Mouse (Mus musculus) fat pad, adult 2 months (tissue): ENCODE data around the gene Gm20388.
A peak's percentile ranks its signal among the peaks of the same experiment; 100 is the strongest.

Experiments used
- DNase-seq: peaks from one replicate; pipeline ENCODE4 v3.0.0-alpha.2; 2011; ENCODE audit warnings: low read depth, low spot score; ENCODE audit errors: extremely low read depth

The Gm20388 gene

DNA sequence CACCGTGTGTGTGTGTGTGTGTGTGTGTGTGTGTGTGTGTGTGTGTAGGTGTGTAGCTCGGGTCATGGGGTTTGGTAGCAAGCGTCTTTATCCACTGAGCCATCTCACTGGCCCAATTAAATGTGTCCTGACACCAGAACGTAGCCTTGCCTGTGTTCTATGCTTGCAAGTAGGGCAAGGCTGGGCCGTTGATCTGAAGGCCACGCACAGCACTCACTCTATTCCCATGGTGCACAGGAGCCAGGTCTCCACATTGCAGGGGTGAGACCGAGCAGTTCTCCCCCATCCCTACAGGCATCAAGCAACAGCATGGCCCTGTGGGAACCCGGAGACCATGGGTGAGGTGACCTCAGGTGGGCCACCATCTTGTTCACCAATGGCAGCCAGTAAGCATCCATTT, 511.6 kb downstream of the Gm20388 start:
- DNase-seq, result no peak

DNA sequence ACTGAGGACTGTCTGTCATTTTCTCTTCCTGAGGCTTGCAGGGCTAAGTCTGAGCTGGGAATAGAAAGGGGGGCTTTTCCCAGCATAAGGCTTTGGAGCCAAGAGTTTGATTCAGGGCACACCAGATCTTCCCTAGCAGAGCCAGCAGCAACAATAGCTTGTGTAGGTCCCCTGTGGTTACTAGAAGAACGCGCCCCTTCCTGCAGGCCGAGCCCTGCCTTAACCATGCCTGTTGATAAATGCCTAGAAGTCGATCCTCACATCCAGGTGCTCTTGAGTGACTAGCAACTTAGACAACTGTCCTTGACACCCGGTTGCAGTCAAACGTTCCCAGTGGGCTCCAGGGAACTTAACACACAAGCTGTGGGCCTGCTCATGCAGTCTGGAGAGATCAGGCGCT, 512.9 kb downstream of the Gm20388 start:
- DNase-seq, result no peak

DNA sequence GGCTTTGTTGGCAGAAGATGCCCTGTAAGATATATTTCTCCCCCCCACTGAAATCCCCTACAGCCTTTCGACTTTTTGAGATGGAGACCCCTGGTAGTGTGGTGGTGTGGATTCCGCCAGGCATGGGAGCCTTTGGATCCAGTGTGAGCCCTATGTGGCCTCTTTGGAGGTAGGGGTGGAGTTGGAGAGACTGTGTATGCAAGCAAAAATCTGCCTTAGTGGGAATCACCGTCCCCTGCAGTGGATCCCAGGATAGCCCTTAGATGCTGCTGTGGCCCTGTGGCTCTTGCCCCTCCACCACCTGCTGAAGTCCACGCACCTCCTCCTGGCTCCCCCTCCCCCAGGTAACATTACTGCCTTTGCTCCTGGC, 514.2 kb downstream of the Gm20388 start:
- DNase-seq, result no peak

DNA sequence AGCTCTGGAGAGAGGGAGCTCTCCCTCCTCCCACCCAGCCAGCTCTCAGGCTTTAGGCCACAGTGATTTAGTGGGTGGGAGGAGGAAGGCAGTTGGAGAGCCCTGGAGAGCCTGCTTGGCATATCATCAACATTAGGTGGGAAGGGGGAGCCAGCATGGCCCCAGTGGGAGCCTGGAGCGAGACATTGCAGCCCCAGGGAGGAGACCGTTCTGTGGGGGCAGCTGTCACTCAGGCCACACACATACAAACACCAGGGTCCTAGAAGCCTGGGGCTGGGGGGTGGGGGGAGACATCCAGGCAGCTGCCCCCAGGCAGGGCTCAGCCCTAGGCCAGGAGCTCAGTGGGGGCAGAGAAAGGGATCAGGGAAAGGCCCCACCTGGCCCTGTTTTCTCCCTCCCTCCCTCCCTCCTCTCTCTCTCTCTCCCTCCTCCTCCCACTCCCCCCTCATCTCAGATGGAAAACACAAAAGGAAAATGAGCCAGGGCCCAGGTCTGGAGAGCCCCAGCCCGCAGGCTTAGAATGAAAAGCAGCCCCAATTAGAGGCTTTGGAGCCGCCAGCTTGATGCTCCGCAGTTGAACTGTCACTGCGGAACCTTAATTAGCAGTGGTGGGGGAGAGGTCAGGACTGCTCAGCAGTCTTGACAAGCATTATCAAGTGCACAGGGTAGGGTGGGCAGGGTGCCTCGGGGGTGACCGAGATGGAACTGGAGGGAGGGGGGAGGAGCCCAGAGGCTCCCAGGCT, 514.7 kb downstream of the Gm20388 start:
- no peak for DNase-seq

DNA sequence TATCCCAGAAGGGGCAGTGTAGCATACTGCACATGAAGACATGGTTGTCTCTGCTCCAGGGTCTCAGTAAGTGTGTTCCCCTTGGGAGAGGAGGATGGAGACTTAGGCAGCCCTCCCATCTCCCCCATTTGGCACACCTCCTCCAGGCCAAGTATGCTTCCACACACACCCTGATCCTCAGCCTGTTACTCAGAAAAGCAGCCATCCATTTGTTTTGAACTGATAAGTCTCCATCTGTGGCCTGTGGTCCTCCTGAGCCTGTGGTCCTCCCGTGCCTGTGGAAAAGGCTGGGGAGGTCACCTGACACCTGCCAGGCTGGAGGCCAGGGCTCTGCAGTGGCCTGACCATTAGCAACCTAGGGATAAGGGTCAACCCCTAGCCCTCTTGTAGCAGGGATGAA, 515.5 kb downstream of the Gm20388 start:
- DNase-seq, result no peak

DNA sequence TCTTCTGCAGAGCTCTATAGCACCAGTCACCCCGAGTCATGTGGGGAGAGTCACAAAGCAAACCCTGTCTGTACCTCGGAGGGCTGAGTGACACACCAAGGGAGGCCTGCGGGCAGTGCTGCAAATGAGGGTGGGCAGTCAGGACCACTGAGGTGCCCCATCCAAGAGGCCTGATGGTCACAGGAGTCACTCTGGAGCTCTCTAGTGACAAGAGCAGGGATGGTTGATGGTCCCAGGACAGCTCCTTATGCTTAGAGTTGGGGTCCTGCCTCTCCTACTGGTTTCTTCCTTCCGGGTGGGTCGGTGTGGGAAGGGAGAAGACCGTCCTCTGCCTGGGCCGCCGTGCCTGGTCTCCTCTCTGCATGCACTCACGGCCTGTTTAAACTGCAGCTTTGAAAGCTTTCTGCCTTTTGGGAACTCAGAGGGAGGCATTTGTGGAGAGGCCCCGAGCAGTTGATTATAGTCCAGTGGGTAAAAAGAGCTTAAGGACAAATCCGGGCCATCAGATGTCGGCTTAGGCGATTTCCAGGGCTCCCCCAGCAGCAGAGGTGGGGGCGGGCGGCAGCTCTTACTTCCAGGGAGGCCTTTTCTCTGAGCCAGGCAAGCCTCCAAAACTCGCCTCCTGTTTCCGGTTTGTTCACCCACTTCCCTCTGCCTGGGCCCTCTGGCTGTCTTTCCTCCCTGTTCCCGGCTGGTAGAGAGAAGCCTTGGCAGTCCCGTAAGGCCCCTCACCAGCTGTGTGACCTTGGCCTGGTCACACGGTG, 516.2 kb downstream of the Gm20388 start:
- DNase-seq, result no peak

DNA sequence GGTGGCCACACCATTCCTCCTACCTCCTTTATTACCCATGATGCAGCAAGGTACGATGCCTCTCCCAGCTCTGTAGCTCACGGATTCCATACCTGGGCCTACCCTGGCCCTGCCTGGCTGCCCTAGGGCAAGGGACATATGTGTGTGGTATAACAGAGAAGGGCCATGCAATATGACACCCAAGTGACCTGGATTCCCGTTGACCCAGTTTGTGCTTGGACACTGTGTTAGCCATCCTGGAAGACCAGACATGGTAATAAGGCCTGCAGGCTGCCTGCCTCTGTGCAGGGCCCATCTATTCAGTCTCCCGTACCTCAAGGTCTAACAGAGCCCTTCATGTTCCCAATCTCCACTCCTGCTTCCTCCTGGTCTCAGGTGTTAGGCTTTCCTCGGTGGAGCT, 517.9 kb downstream of the Gm20388 start:
- no peak for DNase-seq

DNA sequence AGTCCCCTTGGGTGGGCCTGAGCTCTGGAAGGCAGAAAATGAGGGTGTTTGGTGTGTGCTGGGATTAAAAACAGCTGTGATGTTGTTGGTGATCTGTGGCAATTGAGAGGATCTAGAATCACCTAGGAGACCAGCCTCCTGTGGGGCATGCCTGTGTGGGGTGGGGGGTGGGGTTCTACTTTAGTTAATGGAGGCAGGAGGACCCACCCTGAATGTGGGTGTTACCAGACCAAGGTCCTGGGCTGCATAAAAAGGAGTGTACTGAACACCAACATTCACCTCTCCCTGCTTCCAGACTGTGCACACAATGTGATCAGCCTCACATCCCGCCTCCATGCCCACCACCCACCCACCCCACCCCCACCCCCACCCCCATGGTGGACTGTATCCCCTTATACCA, 518.5 kb downstream of the Gm20388 start:
- DNase-seq, result no peak

DNA sequence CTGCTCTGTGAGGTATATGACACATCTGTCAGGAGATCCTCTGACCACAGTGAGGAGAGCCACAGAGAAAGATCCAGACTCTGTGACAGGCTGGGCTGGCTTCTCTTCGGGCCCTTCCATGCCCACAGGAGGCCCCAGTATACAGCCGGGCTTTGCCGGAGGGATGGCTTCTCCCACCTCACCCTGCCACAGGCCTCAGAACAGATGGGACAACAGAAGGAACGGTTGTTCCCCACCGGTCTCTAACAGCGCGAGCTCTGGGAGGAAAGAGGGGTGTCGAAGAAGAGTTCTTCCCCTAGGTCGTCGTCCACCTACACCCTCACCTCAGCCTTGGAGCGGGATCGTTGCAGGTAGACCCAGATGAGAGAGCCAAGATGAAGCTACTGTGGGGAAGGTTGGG, 520.4 kb downstream of the Gm20388 start:
- DNase-seq, result no peak

DNA sequence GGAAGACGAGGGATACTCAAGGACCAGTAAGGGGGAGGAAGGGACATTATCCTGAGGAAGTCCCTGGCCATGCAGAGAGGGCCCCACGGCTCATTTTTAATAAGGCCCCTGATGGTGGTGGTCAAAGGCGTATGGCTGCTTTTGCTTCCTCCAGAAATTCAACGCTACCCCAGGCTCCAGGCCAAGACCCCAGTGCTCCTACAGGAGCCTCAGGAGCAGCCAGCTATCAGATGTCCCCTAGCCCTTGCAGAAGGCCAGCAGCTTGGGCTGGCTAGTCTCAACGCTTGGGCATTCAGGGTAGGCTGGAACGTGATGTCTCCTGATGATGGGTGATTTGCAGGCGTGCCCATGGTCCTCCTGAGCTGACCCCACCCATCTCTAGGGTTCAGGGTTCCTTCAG, 521.8 kb downstream of the Gm20388 start:
- no peak for DNase-seq

DNA sequence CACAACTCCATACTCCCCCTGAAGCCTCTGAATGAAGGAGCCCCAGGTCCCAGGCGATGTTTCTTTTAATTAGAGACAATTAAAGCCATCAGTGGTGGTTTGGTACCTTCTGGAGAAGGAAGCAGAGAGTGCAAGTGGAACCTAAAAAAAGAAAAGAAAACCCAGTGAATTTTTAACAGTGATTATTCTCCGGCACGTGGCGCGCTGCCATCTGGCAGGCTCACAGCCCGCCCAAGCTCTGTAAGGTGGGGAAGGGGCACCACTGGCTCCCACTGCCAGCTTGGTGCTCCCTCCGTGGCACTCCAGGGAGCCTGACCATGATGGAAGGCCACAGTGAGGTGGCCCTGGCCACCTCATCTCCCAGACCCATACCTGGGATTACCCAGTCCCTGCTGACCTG, 522.5 kb downstream of the Gm20388 start:
- DNase-seq, result no peak

DNA sequence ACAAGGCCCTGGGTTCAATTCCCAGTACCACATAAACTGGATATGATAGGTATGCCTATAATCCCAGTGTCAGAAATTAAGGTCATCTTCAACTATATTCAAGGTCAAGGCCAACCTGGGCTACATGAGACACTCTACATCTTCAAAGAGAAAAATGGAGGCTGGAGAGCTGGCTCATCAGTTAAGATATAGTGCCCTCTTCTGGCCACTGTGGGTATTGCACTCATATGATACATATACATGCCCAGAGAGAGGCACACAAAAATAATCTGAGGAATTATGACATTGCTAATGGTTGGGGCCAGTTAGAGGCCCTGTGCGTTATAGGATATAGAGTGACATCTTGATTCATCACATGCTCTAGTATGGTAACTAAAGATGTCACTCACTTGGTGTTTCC, 523.1 kb downstream of the Gm20388 start:
- DNase-seq, result no peak

DNA sequence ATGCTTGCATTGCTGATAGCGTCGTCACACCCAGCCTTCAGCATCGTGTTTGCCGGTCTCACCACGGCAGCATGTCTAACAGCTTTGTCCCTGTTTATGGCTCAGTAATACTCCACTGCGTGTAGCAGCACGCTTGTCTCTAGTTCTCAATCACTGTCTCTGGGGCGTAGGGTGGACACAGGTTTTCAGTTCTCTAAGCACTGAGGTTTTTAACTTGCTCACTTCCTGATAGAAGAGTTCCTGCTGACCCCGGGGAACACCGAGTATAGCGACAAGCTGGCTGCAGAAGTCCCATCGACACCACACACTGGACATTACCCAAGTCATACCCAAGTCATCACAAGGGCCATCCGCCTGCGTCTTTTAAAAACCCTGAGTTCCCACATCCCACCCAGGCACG, 525.1 kb downstream of the Gm20388 start:
- DNase-seq, result no peak

DNA sequence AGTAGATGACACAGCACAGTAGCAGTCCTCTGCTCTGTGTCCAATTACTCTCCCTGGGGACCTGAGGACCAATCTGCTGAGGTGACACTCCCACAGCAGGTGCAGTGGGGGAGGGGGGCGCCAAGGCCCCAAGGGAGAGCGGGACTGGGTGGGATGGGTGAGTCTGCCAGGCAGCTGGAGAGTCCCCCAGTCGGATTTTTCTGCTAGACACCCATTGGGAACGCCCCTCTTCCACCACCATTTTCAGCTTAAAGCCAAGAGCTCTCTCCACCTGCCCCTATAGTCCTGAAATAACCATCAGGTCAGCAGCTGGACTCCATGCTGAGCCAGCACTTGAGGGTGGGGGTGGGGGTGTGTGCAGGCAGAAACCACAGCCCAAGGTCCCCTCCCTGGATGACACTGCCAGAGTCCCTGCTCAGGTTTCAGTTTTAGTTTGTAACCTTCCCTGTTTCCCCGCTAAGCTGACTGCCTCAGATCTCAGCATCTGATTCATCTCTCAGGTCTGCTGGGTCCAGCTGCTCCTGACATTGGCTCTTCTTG, 525.9 kb downstream of the Gm20388 start:
- no peak for DNase-seq

DNA sequence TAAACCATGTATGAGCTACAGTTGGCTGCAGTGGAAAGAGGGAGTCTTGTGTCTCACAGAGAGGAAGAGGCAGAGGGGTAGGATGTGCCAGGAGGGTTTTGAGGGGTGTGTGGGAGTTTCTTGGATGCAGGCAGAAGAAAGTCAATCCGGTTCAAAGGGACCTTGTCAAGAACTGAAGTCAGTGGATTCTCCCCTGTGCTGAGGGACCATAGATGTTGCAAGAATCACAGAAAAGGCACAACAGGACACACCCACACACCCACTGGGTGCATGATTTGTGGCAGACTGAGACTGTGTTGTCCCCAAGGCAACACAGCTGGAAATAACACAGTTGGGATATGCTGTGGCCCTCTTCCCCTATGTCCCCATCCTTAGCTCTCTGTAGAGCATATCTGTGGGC, 526.6 kb downstream of the Gm20388 start:
- peak; percentile 99 for DNase-seq

DNA sequence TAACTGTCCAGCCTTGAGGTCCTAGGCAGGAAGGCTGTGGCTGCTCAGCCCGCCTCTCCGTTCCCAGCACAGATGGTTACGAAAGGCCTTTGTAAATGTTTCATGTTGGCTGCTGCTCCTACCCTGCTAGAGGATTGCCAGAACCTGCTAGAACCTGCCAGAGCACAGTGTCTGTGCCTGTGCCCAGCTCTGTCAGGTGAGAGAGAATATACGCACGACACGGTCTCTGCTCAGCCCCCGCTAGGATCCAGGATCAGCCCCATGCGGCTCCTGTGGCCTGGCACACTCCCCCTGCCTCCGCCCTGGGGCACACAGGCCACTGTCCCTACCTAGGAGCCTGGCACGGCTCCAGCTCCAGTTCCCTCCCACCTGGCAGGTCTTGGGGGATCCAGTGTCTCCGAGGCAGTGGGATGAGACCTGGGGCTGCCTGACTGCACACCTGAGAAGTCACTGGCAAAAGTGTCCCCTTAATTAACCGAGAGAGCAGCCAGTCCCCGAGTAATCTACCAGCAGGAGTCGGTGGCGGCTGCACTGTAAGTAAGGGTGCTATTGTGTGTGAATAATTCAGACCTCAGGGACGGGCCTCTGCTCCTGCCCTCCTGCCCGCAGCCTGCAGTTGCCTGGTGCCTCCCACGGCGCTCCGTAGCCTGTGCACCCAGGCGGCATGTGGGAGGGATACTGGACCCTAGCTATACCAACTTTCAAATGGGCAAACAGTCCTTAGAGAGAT, 527.2 kb downstream of the Gm20388 start:
- peak; percentile 84 for DNase-seq

DNA sequence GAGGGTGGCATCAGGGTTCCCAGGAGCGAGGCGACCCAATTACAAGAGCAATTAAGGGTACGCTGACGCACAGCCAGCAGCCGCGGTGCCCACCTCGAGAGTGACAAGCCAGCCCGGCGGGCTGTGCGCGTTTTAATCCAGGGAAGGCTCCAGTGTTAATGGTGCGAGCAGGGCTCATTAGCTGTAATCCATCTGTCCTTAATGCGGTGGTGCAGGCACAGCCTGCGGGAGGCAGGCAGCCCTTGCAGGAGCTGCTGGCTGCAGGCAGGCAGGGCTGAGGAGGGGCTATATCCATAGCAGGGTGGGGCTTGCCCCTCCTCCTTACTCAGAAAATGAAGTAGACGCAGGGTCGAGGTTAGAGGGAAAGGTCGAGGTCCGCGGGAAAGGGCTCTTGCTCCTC, 528.7 kb downstream of the Gm20388 start:
- DNase-seq, result no peak

DNA sequence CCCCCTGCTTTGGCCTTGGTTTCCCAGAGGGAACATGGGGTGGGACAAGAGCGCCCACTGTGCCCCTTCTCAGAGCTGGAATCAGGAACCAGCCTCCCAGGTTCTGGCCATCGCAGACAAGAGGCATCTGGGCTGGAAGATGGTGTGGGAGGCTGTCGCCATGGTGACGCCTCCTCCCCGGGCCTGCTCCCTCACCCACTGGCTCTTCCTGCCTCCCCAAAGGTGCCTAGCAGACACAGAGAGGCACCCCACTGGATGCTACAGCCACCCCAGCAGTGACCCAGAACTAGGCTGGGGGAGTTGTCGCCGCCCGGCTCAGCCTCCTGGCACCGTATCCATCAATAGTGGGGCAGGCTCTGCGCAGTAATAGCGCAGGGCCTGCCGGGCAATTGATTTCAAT, 530.1 kb downstream of the Gm20388 start:
- no peak for DNase-seq

DNA sequence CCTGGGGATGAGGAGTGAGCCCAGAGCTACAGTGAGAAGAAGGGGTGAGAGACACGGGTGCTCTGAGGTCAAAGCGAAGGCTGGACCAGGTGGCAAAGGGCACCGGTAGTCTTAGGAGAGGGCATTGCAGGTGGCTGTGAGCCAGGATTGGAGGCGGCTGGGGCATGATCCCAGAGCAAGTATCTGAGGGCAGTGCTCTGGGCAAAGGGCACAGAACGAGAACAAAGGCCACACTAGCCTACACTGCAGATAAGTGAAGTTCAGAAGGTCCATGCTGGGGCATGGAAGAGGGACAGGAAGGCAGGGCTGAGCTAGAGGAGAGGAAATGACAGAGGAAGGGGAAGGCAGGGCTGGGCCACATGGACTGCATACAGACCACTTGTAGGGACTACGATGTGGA, 531.0 kb downstream of the Gm20388 start:
- DNase-seq, result no peak

DNA sequence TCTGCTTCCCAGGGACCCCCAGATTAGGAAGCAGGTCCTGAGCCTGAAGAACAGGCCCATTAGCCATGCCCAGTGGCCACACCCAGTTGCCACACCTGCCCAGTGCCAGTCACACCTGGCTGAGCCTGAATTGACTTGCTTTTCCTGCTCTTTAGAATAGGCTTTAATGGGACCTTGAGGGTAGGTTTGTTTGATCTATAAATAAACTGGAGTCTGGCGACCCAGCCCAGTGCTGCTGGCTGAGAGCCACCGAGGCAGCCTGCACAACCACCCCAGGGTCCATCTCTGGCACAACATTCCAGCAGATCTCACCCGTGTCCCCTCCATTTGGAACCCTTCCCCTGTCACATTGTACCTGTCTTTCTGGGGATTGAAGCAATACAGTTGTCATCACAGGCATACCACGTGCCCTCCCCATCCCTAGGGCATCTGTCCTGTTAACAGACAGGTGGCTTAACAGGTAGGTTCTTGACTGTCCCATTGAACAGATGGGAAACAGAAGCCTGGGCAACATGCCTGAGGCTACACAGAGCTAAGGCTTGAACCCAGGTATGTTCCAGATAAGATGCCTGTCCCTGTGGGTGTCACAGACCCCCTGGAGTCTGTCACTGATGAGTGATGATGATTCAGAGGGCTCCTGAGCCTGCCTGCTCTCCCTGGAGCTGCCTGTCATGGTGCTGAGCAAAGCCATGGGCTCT, 531.8 kb downstream of the Gm20388 start:
- DNase-seq, result no peak

DNA sequence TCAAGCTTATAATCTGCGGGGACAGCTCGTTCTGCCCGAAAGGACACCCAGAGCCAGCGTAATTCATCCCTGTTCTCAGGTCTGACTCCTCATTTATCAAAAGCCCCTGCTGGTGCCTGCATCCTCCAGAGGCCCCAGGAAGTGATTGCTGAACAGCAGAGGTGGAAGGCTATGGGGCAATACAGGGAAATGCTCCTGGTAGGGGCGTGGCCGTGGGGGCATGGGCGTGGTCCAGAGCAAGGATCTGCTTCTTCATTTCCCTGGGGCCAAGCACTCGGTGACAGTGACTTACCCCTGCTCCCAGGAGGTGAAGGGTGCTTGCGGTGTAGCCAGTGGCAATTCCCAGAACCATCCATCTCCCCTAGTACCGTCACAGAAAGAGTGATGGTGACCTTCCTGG, 534.6 kb downstream of the Gm20388 start:
- DNase-seq, result no peak
